Mouse (Mus musculus): ENCODE measurements around the gene Tma7. TPM values are rescaled to one million over a fixed set of nuclear protein-coding genes. Genes with fewer than 3 reads are reported as not detected.

The Tma7 gene
- polyA plus RNA-seq, 1 experiment = 97.9 TPM

DNA sequence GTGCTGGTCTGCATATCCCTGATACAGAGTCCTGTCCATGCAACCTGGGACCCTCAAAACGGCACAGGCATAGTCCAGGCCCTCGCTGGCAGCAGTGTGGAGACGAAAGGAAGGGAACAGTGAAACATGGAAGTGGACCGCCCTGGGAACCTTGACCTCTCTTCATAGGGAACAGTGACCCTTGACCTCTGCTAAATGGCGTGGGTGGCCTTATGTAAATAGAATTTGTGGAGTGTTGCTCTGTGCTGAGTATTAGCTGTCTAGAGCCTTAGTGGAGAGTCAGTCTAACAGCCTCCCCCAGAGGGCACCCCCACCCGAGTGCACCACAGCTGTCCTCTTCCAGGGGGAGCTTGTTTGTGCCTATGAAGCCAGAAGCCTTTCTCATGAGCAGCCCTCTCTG lies 10.4 kb upstream of the Tma7 start:
- Histone ChIP-seq H3K4me1 (ENCODE audit: control insufficient read depth) (peaks cover 9% of the 10 kb centered on the region), H3K27me3 (ENCODE audit: control insufficient read depth) (peaks cover 46% of the 10 kb centered on the region), H3K4me3 (replicated peaks) (no peak overlapping the region), H3K36me3 (ENCODE audit: control insufficient read depth) (peaks cover 40% of the 10 kb centered on the region), H3K9me3 (ENCODE audit: control insufficient read depth, low read length) (no peaks in the 10 kb centered on the region; the same call in 1 of the 2 replicates)
- no peak for TF ChIP-seq GATA1 (IDR thresholded peaks at IDR 0.05; ENCODE audit: low read length)
- no peak for TF ChIP-seq TAL1 (IDR thresholded peaks at IDR 0.05; ENCODE audit: low read length)

- Histone ChIP-seq H3K4me3 (replicated peaks) (no peak overlapping the region), H3K4me1 (ENCODE audit: control insufficient read depth) (peaks cover 14% of the 10 kb centered on the region), H3K9me3 (ENCODE audit: control insufficient read depth, low read length) (no peaks in the 10 kb centered on the region; the same call in 1 of the 2 replicates), H3K36me3 (ENCODE audit: control insufficient read depth) (peaks cover 40% of the 10 kb centered on the region), H3K27me3 (ENCODE audit: control insufficient read depth) (peaks cover 38% of the 10 kb centered on the region)
- TF ChIP-seq TAL1 (IDR thresholded peaks at IDR 0.05; ENCODE audit: low read length) (no peak), GATA1 (IDR thresholded peaks at IDR 0.05; ENCODE audit: low read length) (no peak)
Measured at GRCm38 (mm10) chr9:109091802-109092201, 9.4 kb upstream of the Tma7 start.

DNA sequence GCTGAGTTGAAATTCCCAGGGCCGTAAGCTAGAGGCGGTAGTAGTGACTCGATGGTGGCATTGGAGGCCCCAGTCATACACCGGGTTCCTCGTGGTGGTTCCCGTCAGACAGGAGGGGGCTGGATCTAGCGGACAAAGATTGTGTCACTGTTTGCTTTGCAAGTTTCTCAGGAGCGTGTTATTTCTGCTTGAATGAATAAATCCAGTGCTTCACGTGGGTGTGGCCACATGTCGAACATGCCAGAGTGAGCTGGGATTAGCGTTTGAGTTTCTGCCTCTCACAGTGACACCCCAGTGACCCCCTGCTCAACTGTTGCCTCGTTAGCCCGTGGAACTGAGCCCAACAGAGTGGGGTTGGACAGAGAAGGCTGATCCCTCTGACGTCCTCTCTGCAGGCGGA lies 8.1 kb upstream of the Tma7 start:
- Histone ChIP-seq H3K27me3 (ENCODE audit: control insufficient read depth) (peaks cover 25% of the 10 kb centered on the region), H3K9me3 (ENCODE audit: control insufficient read depth, low read length) (no peaks in the 10 kb centered on the region; the same call in 1 of the 2 replicates), H3K36me3 (ENCODE audit: control insufficient read depth) (peaks cover 40% of the 10 kb centered on the region), H3K4me1 (ENCODE audit: control insufficient read depth) (peaks cover 14% of the 10 kb centered on the region), H3K4me3 (replicated peaks) (no peak overlapping the region)
- TF ChIP-seq GATA1 (IDR thresholded peaks at IDR 0.05; ENCODE audit: low read length) (no peak), TAL1 (IDR thresholded peaks at IDR 0.05; ENCODE audit: low read length) (no peak)

DNA sequence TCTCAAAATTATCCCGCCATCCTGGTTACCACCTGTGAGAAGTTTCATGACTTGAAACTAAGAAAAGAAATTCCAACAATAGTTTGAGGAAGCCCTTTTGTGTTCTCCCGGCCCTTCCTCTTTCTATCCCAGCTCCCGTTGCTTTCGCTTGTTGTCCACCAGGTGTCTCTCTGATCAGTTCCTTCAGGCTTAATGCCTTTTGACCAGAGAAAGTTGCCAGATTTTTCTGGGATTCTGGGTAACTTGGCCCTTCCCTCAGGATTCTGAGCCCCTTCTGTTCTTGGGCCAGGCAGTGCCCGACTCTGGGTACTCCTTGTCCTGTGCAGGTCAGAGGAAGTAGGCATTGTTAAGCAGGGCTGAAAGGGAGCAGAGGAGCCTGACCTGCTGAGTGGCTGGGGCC lies 5.6 kb upstream of the Tma7 start:
- Histone ChIP-seq H3K36me3 (ENCODE audit: control insufficient read depth) (peaks cover 40% of the 10 kb centered on the region), H3K4me3 (replicated peaks) (no peak overlapping the region), H3K4me1 (ENCODE audit: control insufficient read depth) (peaks cover 23% of the 10 kb centered on the region), H3K27me3 (ENCODE audit: control insufficient read depth) (0 out of 2 replicates have a peak, but pooled peaks cover under 1% of the 10 kb centered on the region), H3K9me3 (ENCODE audit: control insufficient read depth, low read length) (no peaks in the 10 kb centered on the region)
- TF ChIP-seq GATA1 (IDR thresholded peaks at IDR 0.05; ENCODE audit: low read length) = no peak
- no peak for TF ChIP-seq TAL1 (IDR thresholded peaks at IDR 0.05; ENCODE audit: low read length)

DNA sequence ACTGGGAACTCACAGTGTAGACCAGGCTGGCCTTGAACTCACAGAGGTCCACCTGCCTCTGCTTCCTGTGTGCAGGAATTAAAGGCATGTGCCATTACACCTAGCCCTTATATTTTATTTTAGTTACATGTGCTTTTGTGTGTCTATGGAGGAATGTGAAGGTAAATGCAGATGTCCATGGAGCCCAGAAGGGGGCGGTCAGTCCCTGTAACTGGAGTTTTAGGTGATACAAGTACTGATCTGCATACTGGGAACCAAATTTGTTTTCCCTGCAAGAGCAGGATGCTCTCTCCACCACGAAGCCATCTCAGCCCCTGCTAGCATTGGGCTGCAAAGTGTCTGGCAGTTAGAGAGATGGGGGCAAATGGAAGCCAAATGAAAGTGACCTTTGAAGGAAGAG lies 2.5 kb upstream of the Tma7 start:
- H3K4me1 ChIP-seq (ENCODE audit: control insufficient read depth) = peaks cover 44% of the 10 kb centered on the region
- H3K9me3 ChIP-seq (ENCODE audit: control insufficient read depth, low read length) = no peaks in the 10 kb centered on the region
- H3K4me3 ChIP-seq (replicated peaks) = no peak overlapping the region
- H3K36me3 ChIP-seq (ENCODE audit: control insufficient read depth) = peaks cover 21% of the 10 kb centered on the region
- TF ChIP-seq GATA1 (IDR thresholded peaks at IDR 0.05; ENCODE audit: low read length) (no peak), TAL1 (IDR thresholded peaks at IDR 0.05; ENCODE audit: low read length) (no peak)
- no peaks in the 10 kb centered on the region for H3K27me3 ChIP-seq (ENCODE audit: control insufficient read depth)

DNA sequence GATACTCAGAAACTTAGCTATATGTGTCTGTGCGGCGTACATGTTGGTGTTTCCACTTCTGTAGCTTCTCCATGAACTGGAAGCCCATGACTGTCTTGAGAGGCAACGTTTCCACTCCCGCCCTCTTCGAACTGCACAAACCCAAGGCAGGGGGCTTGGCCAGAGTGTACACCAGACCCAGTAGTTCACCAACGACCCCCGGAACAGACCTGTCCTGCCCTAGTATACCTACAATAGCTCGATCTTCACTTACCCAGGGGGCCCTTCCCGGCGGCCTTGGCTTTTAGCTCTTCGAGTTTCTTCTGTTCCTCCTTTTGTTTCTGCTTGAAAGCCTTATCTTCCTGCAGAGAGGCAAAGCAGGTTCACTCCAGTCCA lies 651 bp downstream of the Tma7 start:
- TF ChIP-seq GATA1 (IDR thresholded peaks at IDR 0.05; ENCODE audit: low read length) = no peak
- TF ChIP-seq TAL1 (IDR thresholded peaks at IDR 0.05; ENCODE audit: low read length) = no peak
- Histone ChIP-seq H3K4me3 (replicated peaks) (peak overlapping the region; percentile 77), H3K4me1 (ENCODE audit: control insufficient read depth) (peaks cover 37% of the 10 kb centered on the region), H3K27me3 (ENCODE audit: control insufficient read depth) (no peaks in the 10 kb centered on the region), H3K9me3 (ENCODE audit: control insufficient read depth, low read length) (no peaks in the 10 kb centered on the region), H3K36me3 (ENCODE audit: control insufficient read depth) (peaks cover 30% of the 10 kb centered on the region)

DNA sequence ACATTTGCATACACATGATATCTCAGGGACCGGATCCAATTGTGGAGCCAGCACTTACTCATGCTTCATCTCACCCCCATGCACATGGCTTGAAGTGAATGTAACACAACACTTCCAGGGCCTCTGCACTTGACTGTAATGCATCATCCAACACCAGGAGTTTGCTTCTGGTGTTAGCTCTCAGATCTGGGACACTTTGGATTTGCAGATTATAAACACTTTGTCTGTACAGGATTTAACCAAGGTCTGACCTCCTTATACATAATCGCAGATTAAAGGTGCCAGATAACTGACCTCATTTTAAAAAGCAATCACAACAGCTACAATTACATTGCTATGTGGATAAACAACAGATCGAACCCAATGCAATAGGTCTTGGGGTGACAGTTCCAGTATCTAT lies 1.9 kb downstream of the Tma7 start:
- H3K4me3 ChIP-seq (replicated peaks) = peak overlapping the region; percentile 77
- H3K36me3 ChIP-seq (ENCODE audit: control insufficient read depth) = peaks cover 30% of the 10 kb centered on the region
- H3K9me3 ChIP-seq (ENCODE audit: control insufficient read depth, low read length) = no peaks in the 10 kb centered on the region
- peaks cover 34% of the 10 kb centered on the region for H3K4me1 ChIP-seq (ENCODE audit: control insufficient read depth)
- H3K27me3 ChIP-seq (ENCODE audit: control insufficient read depth) = no peaks in the 10 kb centered on the region
- TF ChIP-seq TAL1 (IDR thresholded peaks at IDR 0.05; ENCODE audit: low read length) (no peak), GATA1 (IDR thresholded peaks at IDR 0.05; ENCODE audit: low read length) (no peak)

DNA sequence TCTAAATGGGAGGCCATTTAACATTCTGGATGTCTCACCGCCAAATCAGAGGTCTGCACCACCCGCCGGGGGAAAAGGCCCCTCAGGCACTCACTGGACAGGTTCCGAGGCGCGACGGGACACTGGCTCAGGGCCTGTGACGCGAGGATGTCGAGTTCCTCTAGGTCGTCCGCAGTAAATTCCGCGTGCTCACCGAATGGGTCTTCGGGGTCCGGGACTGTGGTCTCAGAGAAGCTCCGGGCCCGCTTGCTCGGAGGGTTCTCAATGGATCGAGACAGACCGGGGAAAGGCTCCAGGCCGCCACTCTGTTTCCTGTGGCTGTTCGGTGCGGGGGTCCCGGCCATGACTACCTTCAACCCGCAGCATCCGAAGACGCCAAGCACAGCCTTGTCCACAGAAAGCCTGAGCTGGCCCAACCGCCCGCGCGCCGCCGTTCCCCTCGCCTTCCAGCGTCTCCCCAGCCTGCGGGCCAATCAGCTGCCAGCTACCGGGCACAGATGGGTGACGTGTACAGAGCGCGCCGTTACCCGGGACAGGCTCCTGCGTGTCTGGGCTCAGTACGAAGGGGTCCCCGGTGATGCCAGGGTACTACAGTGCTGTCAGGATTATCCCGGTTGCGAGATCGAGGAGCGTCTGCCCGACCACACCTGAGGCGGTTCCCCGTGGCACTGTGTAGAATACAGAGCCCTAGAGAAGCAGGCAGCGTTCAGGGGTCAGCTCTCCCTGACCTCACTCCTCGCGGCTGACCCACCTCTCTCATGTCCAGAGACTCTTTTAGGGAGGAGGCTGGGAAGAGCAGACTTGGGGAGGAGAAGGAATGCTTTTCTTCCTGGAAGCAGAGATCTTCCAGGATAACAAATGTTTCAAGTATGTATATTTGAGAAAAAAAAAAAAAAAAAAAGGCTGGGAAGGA lies 8.5 kb downstream of the Tma7 start, which contains the start of gene Atrip:
Gene Atrip, minus strand, starts transcription at position 464 of the 913 bp plus-strand sequence.
- Histone ChIP-seq H3K9me3 (ENCODE audit: control insufficient read depth, low read length) (no peaks in the 10 kb centered on the region), H3K4me3 (replicated peaks) (peak within 1 kb of the TSS; percentile 74), H3K36me3 (ENCODE audit: control insufficient read depth) (peaks cover 41% of the 10 kb centered on the region), H3K27me3 (ENCODE audit: control insufficient read depth) (no peaks in the 10 kb centered on the region), H3K4me1 (ENCODE audit: control insufficient read depth) (peaks cover 29% of the 10 kb centered on the region)
- TF ChIP-seq TAL1 (IDR thresholded peaks at IDR 0.05; ENCODE audit: low read length) = no peak
- TF ChIP-seq GATA1 (IDR thresholded peaks at IDR 0.05; ENCODE audit: low read length) = no peak

DNA sequence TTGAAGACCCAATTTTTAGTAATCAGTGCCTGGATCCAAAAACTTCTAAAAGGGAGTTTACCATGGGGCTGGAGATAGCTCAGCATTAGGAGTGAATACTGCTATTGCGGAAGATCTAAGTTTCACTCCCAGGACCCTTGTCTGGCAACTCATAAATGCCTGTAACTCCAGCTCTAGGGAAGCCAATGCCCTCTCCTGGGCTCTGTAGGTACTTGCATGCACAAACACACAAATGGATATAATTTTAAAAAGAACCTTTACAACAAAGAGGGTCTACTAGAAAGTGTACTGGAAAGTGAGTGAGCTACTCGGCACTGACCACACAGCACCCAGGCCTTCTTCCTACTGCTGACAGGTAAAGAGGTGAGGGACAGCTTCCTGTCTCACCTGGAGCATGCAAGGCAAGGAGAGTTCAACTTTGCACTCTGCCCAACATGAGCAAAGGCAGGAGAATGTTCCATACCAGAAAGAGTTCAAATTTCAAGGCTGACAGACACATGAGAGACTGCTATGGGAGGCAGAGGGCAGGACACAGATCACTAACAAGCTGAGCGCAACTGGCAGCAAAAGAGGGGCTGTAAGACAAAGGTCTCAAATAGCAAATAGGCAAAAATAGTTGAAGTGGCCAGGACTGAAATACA lies 14.2 kb downstream of the Tma7 start:
- Histone ChIP-seq H3K9me3 (ENCODE audit: control insufficient read depth, low read length) (no peaks in the 10 kb centered on the region), H3K4me1 (ENCODE audit: control insufficient read depth) (peaks cover 14% of the 10 kb centered on the region), H3K4me3 (replicated peaks) (no peak overlapping the region), H3K36me3 (ENCODE audit: control insufficient read depth) (peaks cover 81% of the 10 kb centered on the region), H3K27me3 (ENCODE audit: control insufficient read depth) (no peaks in the 10 kb centered on the region)
- TF ChIP-seq GATA1 (IDR thresholded peaks at IDR 0.05; ENCODE audit: low read length) (no peak), TAL1 (IDR thresholded peaks at IDR 0.05; ENCODE audit: low read length) (no peak)

All from erythroblast, embryonic 14.5 days (primary cell).